Comparison of ENCODE assay signal across 8 mouse cellular contexts in genomic region chr9:69899371-69899770, GRCm38 (mm10).
A peak's percentile ranks its signal among the peaks of the same experiment; 100 is the strongest.
DNase-seq lines count a peak whose midpoint lies in the region; ATAC-seq and TF ChIP-seq lines count a peak whose summit lies in the region.

No protein-coding gene starts in this region.

- WGBS in intestine, postnatal 0 days: 22% methylated on average over 11 of the region's 11 CpGs
- 22% methylated on average over 11 of the region's 11 CpGs for whole genome bisulfite sequencing in intestine, embryonic 15.5 days
- whole genome bisulfite sequencing in hindbrain, postnatal 0 days: 13% methylated on average over 11 of the region's 11 CpGs
- 13% methylated on average over 11 of the region's 11 CpGs for WGBS in neural tube, embryonic 13.5 days

- H3K36me3 ChIP-seq in intestine, postnatal 0 days (ENCODE audit: control insufficient read depth, insufficient read depth): no peaks in the 10 kb centered on the region
- H3K36me3 ChIP-seq in intestine, embryonic 15.5 days: no peaks in the 10 kb centered on the region
- H3K36me3 ChIP-seq in E14TG2a.4 (ENCODE audit: insufficient read depth, low read length): no peaks in the 10 kb centered on the region
- H3K36me3 ChIP-seq in hindbrain, postnatal 0 days (ENCODE audit: insufficient read depth, low read length): no peaks in the 10 kb centered on the region
- no peaks in the 10 kb centered on the region for H3K36me3 ChIP-seq in neural tube, embryonic 13.5 days

- no peaks in the 10 kb centered on the region for H3K27me3 ChIP-seq in intestine, postnatal 0 days (replicated peaks; ENCODE audit: control insufficient read depth, insufficient read depth, low read length)
- H3K27me3 ChIP-seq in intestine, embryonic 15.5 days (replicated peaks): 0 out of 2 replicates have a peak, but pooled peaks cover 11% of the 10 kb centered on the region
- H3K27me3 ChIP-seq in E14TG2a.4 (ENCODE audit: insufficient read depth, low read length): peaks cover 3% of the 10 kb centered on the region; the same call in 1 of the 2 replicates
- no peaks in the 10 kb centered on the region for H3K27me3 ChIP-seq in hindbrain, postnatal 0 days (ENCODE audit: insufficient read depth, low read length)
- peaks cover 42% of the 10 kb centered on the region for H3K27me3 ChIP-seq in neural tube, embryonic 13.5 days

- no peaks in the 10 kb centered on the region for H3K9me3 ChIP-seq in intestine, postnatal 0 days (ENCODE audit: control insufficient read depth)
- no peaks in the 10 kb centered on the region for H3K9me3 ChIP-seq in intestine, embryonic 15.5 days
- H3K9me3 ChIP-seq in E14TG2a.4 (ENCODE audit: low read length): no peaks in the 10 kb centered on the region
- H3K9me3 ChIP-seq in hindbrain, postnatal 0 days (ENCODE audit: low read length): no peaks in the 10 kb centered on the region
- H3K9me3 ChIP-seq in neural tube, embryonic 13.5 days: no peaks in the 10 kb centered on the region

- H3K4me3 ChIP-seq in intestine, postnatal 0 days (ENCODE audit: low read depth, low read length): no peak overlapping the region
- H3K4me3 ChIP-seq in intestine, embryonic 15.5 days (replicated peaks): no peak overlapping the region
- no peak overlapping the region for H3K4me3 ChIP-seq in E14TG2a.4 (replicated peaks; ENCODE audit: low read length)
- peak overlapping the region; percentile 18; the same call in 1 of the 2 replicates for H3K4me3 ChIP-seq in hindbrain, postnatal 0 days (ENCODE audit: low read length)
- H3K4me3 ChIP-seq in neural tube, embryonic 13.5 days: no peak overlapping the region; the same call in 1 of the 2 replicates

- no peak overlapping the region for H3K4me2 ChIP-seq in intestine, postnatal 0 days (replicated peaks; ENCODE audit: low read depth)
- no peak overlapping the region for H3K4me2 ChIP-seq in intestine, embryonic 15.5 days (replicated peaks)
- peak overlapping the region; percentile 45 for H3K4me2 ChIP-seq in hindbrain, postnatal 0 days (ENCODE audit: low read depth, low read length)
- H3K4me2 ChIP-seq in neural tube, embryonic 13.5 days: peak overlapping the region; percentile 44

- no peaks in the 10 kb centered on the region for H3K4me1 ChIP-seq in intestine, postnatal 0 days (replicated peaks; ENCODE audit: control insufficient read depth, insufficient read depth, low read length)
- H3K4me1 ChIP-seq in intestine, embryonic 15.5 days (replicated peaks): no peaks in the 10 kb centered on the region
- no peaks in the 10 kb centered on the region for H3K4me1 ChIP-seq in E14TG2a.4 (replicated peaks; ENCODE audit: low read depth, low read length)
- H3K4me1 ChIP-seq in hindbrain, postnatal 0 days (ENCODE audit: insufficient read depth, low read length): no peaks in the 10 kb centered on the region; the same call in 1 of the 2 replicates
- H3K4me1 ChIP-seq in neural tube, embryonic 13.5 days (replicated peaks): peaks cover 21% of the 10 kb centered on the region

- no peak for ATAC-seq in intestine, postnatal 0 days
- no peak for ATAC-seq in intestine, embryonic 15.5 days
- ATAC-seq in hindbrain, postnatal 0 days: no peak
- ATAC-seq in neural tube, embryonic 13.5 days (ENCODE audit: low read depth): 0 out of 2 replicates have a peak, but pooled peaks have one; percentile 43
- ATAC-seq in CD4-positive, CD25-positive, alpha-beta regulatory T cell, adult 4 months: no peak

- TF ChIP-seq CTCF in intestine, postnatal 0 days (IDR thresholded peaks at IDR 0.05; ENCODE audit: low read depth): peak; percentile 55
- TF ChIP-seq CTCF in E14TG2a.4 (conservative IDR thresholded peaks at IDR 0.05; ENCODE audit: low read length): peak; percentile 32
- TF ChIP-seq CTCF in hindbrain, postnatal 0 days (IDR thresholded peaks at IDR 0.05; ENCODE audit: low read depth): peak; percentile 70

- no peak overlapping the region for H3K27ac ChIP-seq in intestine, postnatal 0 days (ENCODE audit: low read depth, low read length)
- H3K27ac ChIP-seq in intestine, embryonic 15.5 days: no peak overlapping the region
- H3K27ac ChIP-seq in hindbrain, postnatal 0 days: no peak overlapping the region
- no peak overlapping the region for H3K27ac ChIP-seq in neural tube, embryonic 13.5 days (replicated peaks)

- H3K9ac ChIP-seq in intestine, postnatal 0 days (ENCODE audit: low read depth, low read length): no peak overlapping the region
- H3K9ac ChIP-seq in intestine, embryonic 15.5 days: no peak overlapping the region
- H3K9ac ChIP-seq in hindbrain, postnatal 0 days (replicated peaks; ENCODE audit: low read length): no peak overlapping the region
- H3K9ac ChIP-seq in neural tube, embryonic 13.5 days: 0 out of 2 replicates have a peak overlapping the region, but pooled peaks have one; percentile 31

- DNase-seq in embryo, embryonic 11 days: peak; percentile 73
- peak; percentile 79 for DNase-seq in hindbrain, postnatal 0 days (ENCODE audit: low spot score)
- no peak for DNase-seq in heart, adult 8-10 months (ENCODE audit: low spot score)

Comparison
In these comparisons a context has a peak if more than half of its experiments do, and no peak if none do; other contexts are left out.
1. H3K4me2 ChIP-seq: peak in hindbrain, postnatal 0 days (single experiment) and neural tube, embryonic 13.5 days (single experiment); none in intestine, postnatal 0 days (single experiment) and intestine, embryonic 15.5 days (single experiment).
2. Peak in every context shown above with its lines, with median percentiles within 50 percentile points of each other: CTCF ChIP-seq.